Mouse (Mus musculus) G1E (cell line): ENCODE measurements around the gene Daam1. TPM values are rescaled to one million over a fixed set of nuclear protein-coding genes. Genes with fewer than 3 reads are reported as not detected.

Experiments used
- ATAC-seq: 2 replicates; pipeline ENCODE4 v1.8.0; 2016; ENCODE audit warnings: mild to moderate bottlenecking; ENCODE audit not compliant: insufficient number of reproducible peaks, poor library complexity, low FRiP score, severe bottlenecking; ENCODE audit errors: extremely low read depth
- DNase-seq: peaks from one replicate; pipeline ENCODE4 v3.0.0; 2012; ENCODE audit warnings: low spot score
- H3K27me3 ChIP-seq: 2 replicates; pipeline ENCODE4 v1.6.1; 2012; ENCODE audit warnings: mild to moderate bottlenecking, low read length, inconsistent platforms; ENCODE audit not compliant: insufficient read depth
- H3K36me3 ChIP-seq: replicated peaks from 2 replicates; pipeline ENCODE3; 2012; ENCODE audit warnings: mild to moderate bottlenecking, inconsistent platforms
- H3K4me1 ChIP-seq: 2 replicates; pipeline ENCODE4 v1.6.1; 2012; ENCODE audit warnings: low read depth, low read length, inconsistent platforms, mixed read lengths; ENCODE audit not compliant: insufficient read depth
- H3K4me3 ChIP-seq: 2 replicates; pipeline ENCODE4 v1.5.1; 2012; ENCODE audit warnings: low read depth, mild to moderate bottlenecking, inconsistent platforms, low read length, moderate library complexity, mixed read lengths
- H3K9me3 ChIP-seq: replicated peaks from 2 replicates; pipeline ENCODE4 v1.6.1; 2012; ENCODE audit warnings: inconsistent platforms
- CTCF ChIP-seq: IDR thresholded peaks from 2 replicates; pipeline ENCODE4 v1.5.1; 2012; ENCODE audit warnings: low read depth, low read length, inconsistent platforms, mixed read lengths
- GATA1 ChIP-seq: IDR thresholded peaks from 2 replicates; pipeline ENCODE4 v1.6.1; 2012; ENCODE audit warnings: borderline replicate concordance, low read length, inconsistent platforms, mixed read lengths
- GATA2 ChIP-seq: IDR thresholded peaks from 2 replicates; pipeline ENCODE4 v1.6.1; 2012; ENCODE audit warnings: low read depth, low read length, inconsistent platforms, borderline replicate concordance
- POLR2AphosphoS5 ChIP-seq: IDR thresholded peaks from 2 replicates; pipeline ENCODE4 v1.6.1; 2012; ENCODE audit warnings: low read depth, low read length, inconsistent platforms; ENCODE audit not compliant: insufficient replicate concordance
- TAL1 ChIP-seq: conservative IDR thresholded peaks from 2 replicates; pipeline ENCODE4 v1.6.1; 2012; ENCODE audit warnings: low read depth, low read length, inconsistent platforms, mixed read lengths
- polyA plus RNA-seq: library from polyadenylated mRNA; stranded (reverse); fragments of >175 nt; gene quantifications from 2 replicates; pipeline ENCODE4 v1.2.3, GENCODE M21; 2012
- total RNA-seq, 2 experiments: library from RNA; stranded (forward) in 1 of 2; stranded (reverse) in 1 of 2; fragments of 200-1000 nt in 1 of 2; fragments of >200 nt in 1 of 2; fragmentation: Nextera tagmentation in 1 of 2; gene quantifications; 2 replicates each; pipeline ENCODE4 v1.2.3; 2014 to 2017

Daam1 gene
- total and polyA plus RNA-seq, 3 experiments, result 19.8 to 69.8 (median 57.3) TPM

- peaks cover 13% of the 10 kb centered on the region for H3K9me3 ChIP-seq
- DNase-seq (no peak), ATAC-seq (no peak; the same call in none of the 2 replicates)
- no peaks in the 10 kb centered on the region for H3K36me3 ChIP-seq
- H3K4me1 ChIP-seq, result peaks cover 37% of the 10 kb centered on the region
- H3K27me3 ChIP-seq, result no peaks in the 10 kb centered on the region
- TF ChIP-seq POLR2AphosphoS5 (no peak), TAL1 (no peak), CTCF (no peak), GATA1 (no peak)
- no peak overlapping the region for H3K4me3 ChIP-seq
Measured at GRCm38 (mm10) chr12:72022790-72023189, 191.9 kb downstream of the Daam1 start.

- Histone ChIP-seq H3K36me3 (no peaks in the 10 kb centered on the region), H3K9me3 (peaks cover 13% of the 10 kb centered on the region), H3K27me3 (no peaks in the 10 kb centered on the region), H3K4me3 (no peak overlapping the region), H3K4me1 (peaks cover 34% of the 10 kb centered on the region)
- no peak for DNase-seq
- TF ChIP-seq TAL1 (no peak), GATA2 (no peak), POLR2AphosphoS5 (no peak), GATA1 (no peak), CTCF (no peak)
- ATAC-seq, result peak; percentile 58; the same call in 1 of the 2 replicates
Measured at GRCm38 (mm10) chr12:72023572-72023971, 192.7 kb downstream of the Daam1 start.

GRCm38 (mm10) chr12:72025275-72025795 lies 194.5 kb downstream of the Daam1 start:
- TF ChIP-seq GATA2, result no peak
- no peak for TF ChIP-seq POLR2AphosphoS5
- TF ChIP-seq TAL1, result no peak
- TF ChIP-seq CTCF, result no peak
- no peak for TF ChIP-seq GATA1
- Histone ChIP-seq H3K4me1 (peaks cover 32% of the 10 kb centered on the region), H3K4me3 (no peak overlapping the region), H3K27me3 (no peaks in the 10 kb centered on the region), H3K9me3 (peaks cover 13% of the 10 kb centered on the region), H3K36me3 (no peaks in the 10 kb centered on the region)
- ATAC-seq, result no peak
- no peak for DNase-seq

GRCm38 (mm10) chr12:72031171-72031570 lies 200.3 kb downstream of the Daam1 start:
- DNase-seq (no peak), ATAC-seq (no peak)
- peaks cover 2% of the 10 kb centered on the region; the same call in 1 of the 2 replicates for H3K9me3 ChIP-seq
- peaks cover 2% of the 10 kb centered on the region for H3K4me1 ChIP-seq
- no peak overlapping the region for H3K4me3 ChIP-seq
- peaks cover 3% of the 10 kb centered on the region; the same call in 1 of the 2 replicates for H3K27me3 ChIP-seq
- no peak for TF ChIP-seq POLR2AphosphoS5
- no peak for TF ChIP-seq TAL1
- no peak for TF ChIP-seq GATA1
- TF ChIP-seq CTCF, result no peak
- TF ChIP-seq GATA2, result no peak
- H3K36me3 ChIP-seq, result no peaks in the 10 kb centered on the region

GRCm38 (mm10) chr12:72031794-72032193 lies 200.9 kb downstream of the Daam1 start:
- Histone ChIP-seq H3K4me3 (no peak overlapping the region), H3K9me3 (peaks cover 2% of the 10 kb centered on the region; the same call in 1 of the 2 replicates), H3K4me1 (peaks cover 5% of the 10 kb centered on the region), H3K36me3 (no peaks in the 10 kb centered on the region), H3K27me3 (peaks cover 3% of the 10 kb centered on the region; the same call in 1 of the 2 replicates)
- ATAC-seq (no peak), DNase-seq (no peak)
- TF ChIP-seq GATA2, result no peak
- no peak for TF ChIP-seq TAL1
- TF ChIP-seq GATA1, result no peak
- no peak for TF ChIP-seq CTCF
- TF ChIP-seq POLR2AphosphoS5, result no peak

GRCm38 (mm10) chr12:72036097-72036661 lies 205.3 kb downstream of the Daam1 start:
- Histone ChIP-seq H3K4me3 (no peak overlapping the region), H3K36me3 (no peaks in the 10 kb centered on the region), H3K27me3 (peaks cover 3% of the 10 kb centered on the region; the same call in 1 of the 2 replicates), H3K4me1 (peaks cover 18% of the 10 kb centered on the region), H3K9me3 (no peaks in the 10 kb centered on the region)
- ATAC-seq (no peak), DNase-seq (no peak)
- TF ChIP-seq GATA2 (no peak), TAL1 (no peak), POLR2AphosphoS5 (no peak), GATA1 (no peak), CTCF (no peak)

GRCm38 (mm10) chr12:72037049-72037448 lies 206.2 kb downstream of the Daam1 start:
- Histone ChIP-seq H3K27me3 (no peaks in the 10 kb centered on the region), H3K4me3 (no peak overlapping the region), H3K4me1 (peaks cover 18% of the 10 kb centered on the region), H3K9me3 (no peaks in the 10 kb centered on the region), H3K36me3 (no peaks in the 10 kb centered on the region)
- TF ChIP-seq GATA2 (no peak), CTCF (no peak), TAL1 (no peak), GATA1 (no peak), POLR2AphosphoS5 (no peak)
- ATAC-seq, result no peak
- DNase-seq, result no peak
